Mouse (Mus musculus) lung, postnatal 0 days (tissue): ENCODE measurements around the gene Cpne5. TPM values are rescaled to one million over a fixed set of nuclear protein-coding genes. Genes with fewer than 3 reads are reported as not detected.

Source experiments
- ATAC-seq: fragments of 200-750 bp; cut with Nextera tagmentation; 2 replicates; pipeline ENCODE4 v1.8.0; 2017; ENCODE audit warnings: moderate library complexity
- DNase-seq: peaks from one replicate; pipeline ENCODE4 v3.0.0-alpha.2; 2016; ENCODE audit warnings: low spot score
- H3K27ac ChIP-seq: fragments of 300-500 bp; sonication (generic); 2 replicates; pipeline ENCODE4 v1.5.1; 2014; ENCODE audit warnings: antibody characterized with exemption, mild to moderate bottlenecking, low read length, mixed read lengths
- H3K27me3 ChIP-seq: fragments of 300-500 bp; sonication (generic); replicated peaks from 2 replicates; pipeline ENCODE4 v1.6.1; 2014; ENCODE audit warnings: low read length, mixed read lengths; ENCODE audit not compliant: insufficient read depth
- H3K36me3 ChIP-seq: fragments of 300-500 bp; sonication (generic); 2 replicates; pipeline ENCODE4 v1.6.1; 2014; ENCODE audit warnings: low read length, mixed read lengths; ENCODE audit not compliant: insufficient read depth
- H3K4me1 ChIP-seq: fragments of 300-500 bp; sonication (generic); 2 replicates; pipeline ENCODE4 v1.6.1; 2014; ENCODE audit warnings: antibody characterized with exemption, low read depth, low read length, mixed read lengths; ENCODE audit not compliant: insufficient read depth
- H3K4me2 ChIP-seq: fragments of 300-500 bp; sonication (generic); replicated peaks from 2 replicates; pipeline ENCODE4 v1.6.1; 2014; ENCODE audit warnings: low read depth, mild to moderate bottlenecking, low read length, moderate library complexity, mixed read lengths
- H3K4me3 ChIP-seq: fragments of 300-500 bp; sonication (generic); 2 replicates; pipeline ENCODE4 v1.5.1; 2014; ENCODE audit warnings: low read depth, low read length
- H3K9ac ChIP-seq: fragments of 300-500 bp; sonication (generic); replicated peaks from 2 replicates; pipeline ENCODE4 v1.6.1; 2014; ENCODE audit warnings: low read depth, mild to moderate bottlenecking
- H3K9me3 ChIP-seq: fragments of 300-500 bp; sonication (generic); 2 replicates; pipeline ENCODE4 v1.6.1; 2016; ENCODE audit warnings: low read length, mixed read lengths
- CTCF ChIP-seq: IDR thresholded peaks from 2 replicates; pipeline ENCODE4 v1.5.1; 2016; ENCODE audit warnings: antibody characterized with exemption, mild to moderate bottlenecking
- EP300 ChIP-seq: IDR thresholded peaks from 2 replicates; pipeline ENCODE4 v1.6.1; 2016; ENCODE audit warnings: antibody characterized with exemption, mild to moderate bottlenecking, control low read depth
- WGBS: fragments of 180-500 bp; shearing (Covaris S2); extraction: QIAGEN DNeasy Blood & Tissue Kit; methylation state at CpG from one replicate; pipeline ENCODE4 v1.1.7; 2014; 5-methylcytosine and 5-hydroxymethylcytosine counted together
- polyA plus RNA-seq: library from polyadenylated mRNA; unstranded; fragments of >200 nt; fragmentation: Nextera tagmentation; extraction: Ambion mirVana; gene quantifications from 2 replicates; pipeline ENCODE4 v1.2.1, GENCODE M21; 2015

The Cpne5 gene
- polyA plus RNA-seq, 1 experiment from 2014 or later: 0.57 TPM

DNA sequence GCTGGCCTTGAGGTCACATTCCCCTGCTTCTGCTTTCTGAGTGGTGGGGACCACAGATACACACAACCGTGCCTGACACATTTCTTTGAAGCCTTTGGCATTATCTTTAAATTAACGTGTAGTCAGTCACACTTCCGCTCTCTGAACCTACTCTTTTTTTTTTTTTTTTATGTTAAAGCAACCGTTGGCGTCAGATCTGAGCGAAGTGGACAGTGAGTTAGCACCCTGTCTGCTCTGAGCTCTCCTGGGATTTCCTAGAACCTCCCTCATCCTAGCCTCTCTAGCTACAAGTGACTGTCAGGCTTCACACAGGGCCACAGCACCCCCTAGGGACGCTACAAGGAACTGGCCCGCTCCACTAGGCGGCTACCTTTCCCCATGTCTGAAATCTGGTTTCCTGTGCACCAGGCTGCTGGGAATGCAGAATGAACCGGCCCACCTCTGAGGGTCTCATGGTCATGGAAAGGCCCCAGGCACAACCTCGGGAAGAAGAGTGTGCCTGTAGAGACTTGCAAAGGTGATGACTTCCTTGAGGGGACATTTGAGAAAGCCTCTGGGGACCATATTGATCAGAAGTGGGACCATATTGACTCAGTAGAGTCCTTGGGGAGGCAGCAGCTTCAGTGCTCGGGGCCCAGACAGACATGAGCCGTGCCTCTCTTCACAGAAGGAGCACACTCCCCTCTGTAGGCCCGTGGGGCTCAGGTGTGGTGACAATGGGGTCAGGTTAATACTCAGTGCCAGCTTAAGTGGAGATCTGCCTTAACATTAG lies 66.8 kb downstream of the Cpne5 start:
- ATAC-seq (peak; percentile 79), DNase-seq (peak; percentile 90)
- no peak overlapping the region for H3K4me2 ChIP-seq
- H3K4me1 ChIP-seq: no peaks in the 10 kb centered on the region
- no peaks in the 10 kb centered on the region for H3K36me3 ChIP-seq
- H3K9ac ChIP-seq: no peak overlapping the region
- no peak overlapping the region for H3K4me3 ChIP-seq
- 12% methylated on average over 14 of the region's 14 CpGs for WGBS
- no peaks in the 10 kb centered on the region for H3K27me3 ChIP-seq
- TF ChIP-seq EP300: no peak
- peak; percentile 98 for TF ChIP-seq CTCF
- H3K9me3 ChIP-seq: no peaks in the 10 kb centered on the region
- no peak overlapping the region for H3K27ac ChIP-seq

DNA sequence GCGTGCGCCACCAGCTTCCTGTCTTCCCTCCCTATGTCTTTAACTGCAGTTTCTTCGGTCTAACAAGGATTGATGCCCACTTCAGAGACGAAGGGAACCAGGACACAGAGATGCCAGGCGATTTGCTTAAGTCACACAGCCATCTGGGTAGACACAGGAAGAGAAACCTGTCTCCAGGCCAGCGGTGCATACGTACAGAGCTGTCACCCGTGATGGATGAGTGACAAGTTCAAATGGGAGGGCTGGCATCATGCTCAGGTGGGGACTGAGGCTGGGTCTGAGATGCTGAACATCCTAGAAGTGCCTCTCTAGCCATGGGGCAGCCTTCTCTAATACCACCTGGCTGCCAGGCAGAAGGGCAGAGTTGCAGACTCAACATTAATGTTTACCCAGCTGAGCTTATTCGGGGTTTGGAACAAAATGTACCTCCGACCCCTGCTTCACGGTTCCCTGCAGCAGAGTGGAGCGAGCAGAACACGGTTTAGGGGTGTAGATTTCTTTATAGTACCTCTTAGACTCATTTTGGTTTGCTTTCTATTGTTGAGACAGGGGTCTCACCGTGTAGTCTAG lies 67.5 kb downstream of the Cpne5 start:
- DNase-seq (no peak), ATAC-seq (no peak)
- Histone ChIP-seq H3K4me1 (no peaks in the 10 kb centered on the region), H3K9me3 (no peaks in the 10 kb centered on the region), H3K4me2 (no peak overlapping the region), H3K4me3 (no peak overlapping the region), H3K9ac (no peak overlapping the region), H3K36me3 (no peaks in the 10 kb centered on the region), H3K27me3 (no peaks in the 10 kb centered on the region), H3K27ac (no peak overlapping the region)
- TF ChIP-seq CTCF (no peak), EP300 (no peak)
- WGBS: 57% methylated on average over 14 of the region's 14 CpGs

DNA sequence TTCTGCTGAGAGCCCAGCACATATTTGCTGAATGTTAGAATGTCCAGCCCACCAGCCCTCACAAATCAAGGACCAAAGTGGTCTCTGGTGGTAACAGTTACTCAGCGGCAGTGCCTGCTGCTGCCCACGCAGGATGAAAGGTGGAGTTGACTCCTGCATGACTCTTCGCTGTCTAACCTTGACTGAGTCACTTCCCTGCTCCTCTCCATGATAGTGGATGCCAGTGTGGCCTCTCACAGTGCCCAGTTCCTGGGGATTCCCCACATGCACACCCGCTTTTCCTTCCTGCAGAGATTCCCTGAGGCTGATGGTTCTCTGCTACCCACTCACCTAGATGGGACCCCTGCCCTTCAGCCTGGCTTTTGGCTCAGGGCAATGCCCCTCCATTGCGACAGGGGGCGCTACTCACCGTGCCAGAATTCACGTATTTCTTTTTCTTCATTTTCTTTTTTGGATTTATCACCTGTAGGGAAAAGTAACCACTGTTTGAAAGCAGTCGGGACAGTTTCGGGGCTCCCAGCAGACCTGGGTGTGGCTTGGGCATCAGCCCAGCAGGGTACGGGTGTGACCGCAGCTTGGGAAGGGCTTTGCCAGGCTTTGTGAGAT lies 68.9 kb downstream of the Cpne5 start:
- WGBS: 67% methylated on average over 12 of the region's 12 CpGs
- ATAC-seq (no peak), DNase-seq (no peak)
- Histone ChIP-seq H3K27ac (no peak overlapping the region), H3K4me3 (no peak overlapping the region), H3K36me3 (no peaks in the 10 kb centered on the region), H3K9ac (no peak overlapping the region), H3K4me1 (peaks cover 5% of the 10 kb centered on the region), H3K27me3 (no peaks in the 10 kb centered on the region), H3K4me2 (no peak overlapping the region), H3K9me3 (no peaks in the 10 kb centered on the region)
- peak; percentile 62 for TF ChIP-seq CTCF
- no peak for TF ChIP-seq EP300

DNA sequence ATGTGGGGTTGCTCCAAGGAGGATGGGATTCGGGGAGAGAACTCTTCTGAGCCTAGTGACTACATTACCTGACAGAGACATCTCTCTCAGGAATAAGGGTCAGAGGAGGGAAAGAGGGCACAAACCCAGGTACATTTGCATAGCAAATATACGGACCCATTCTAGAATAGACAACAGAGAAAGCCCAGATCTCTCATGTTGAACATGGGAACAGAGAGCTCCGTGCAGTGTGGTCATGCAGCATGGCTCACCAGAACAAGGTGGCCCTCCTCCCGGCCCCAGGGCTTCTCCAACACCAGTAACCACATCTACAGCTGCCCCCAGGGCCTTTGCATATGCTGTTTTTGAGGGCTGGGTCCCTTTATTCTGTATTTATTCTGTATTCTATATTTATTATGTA lies 69.5 kb downstream of the Cpne5 start:
- Histone ChIP-seq H3K4me3 (no peak overlapping the region), H3K4me1 (peaks cover 5% of the 10 kb centered on the region), H3K9me3 (no peaks in the 10 kb centered on the region), H3K27ac (no peak overlapping the region), H3K27me3 (no peaks in the 10 kb centered on the region), H3K9ac (no peak overlapping the region), H3K4me2 (no peak overlapping the region), H3K36me3 (no peaks in the 10 kb centered on the region)
- DNase-seq (no peak), ATAC-seq (no peak)
- TF ChIP-seq EP300 (no peak), CTCF (no peak)
- 86% methylated on average over 4 of the region's 4 CpGs for WGBS

DNA sequence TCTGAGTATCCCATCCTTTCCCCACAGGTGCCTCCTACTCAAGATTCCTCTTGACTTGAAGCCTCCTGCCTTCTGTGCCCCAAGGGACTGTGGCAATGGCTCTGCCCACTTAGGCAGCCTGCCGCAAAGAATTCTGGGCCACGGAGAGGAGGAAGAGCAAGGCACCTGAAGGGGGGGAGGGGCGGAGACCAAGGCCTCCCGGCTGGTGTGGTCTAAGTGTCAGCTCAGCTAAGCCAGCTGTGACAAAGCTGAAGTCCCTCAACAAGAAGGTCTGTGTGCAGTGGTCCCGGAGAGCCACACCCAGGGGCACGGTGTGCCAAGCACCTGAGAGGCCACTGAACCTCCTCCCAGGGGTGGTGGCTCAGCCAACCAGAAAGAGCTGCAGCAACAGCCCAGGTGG lies 70.6 kb downstream of the Cpne5 start:
- Histone ChIP-seq H3K4me3 (no peak overlapping the region), H3K36me3 (no peaks in the 10 kb centered on the region), H3K27me3 (no peaks in the 10 kb centered on the region), H3K27ac (no peak overlapping the region), H3K4me1 (peaks cover 5% of the 10 kb centered on the region), H3K4me2 (no peak overlapping the region), H3K9me3 (no peaks in the 10 kb centered on the region), H3K9ac (no peak overlapping the region)
- peak; percentile 62 for DNase-seq
- WGBS: 43% methylated on average over 6 of the region's 6 CpGs
- ATAC-seq: 0 out of 2 replicates have a peak, but pooled peaks have one; percentile 4
- no peak for TF ChIP-seq EP300
- TF ChIP-seq CTCF: no peak

DNA sequence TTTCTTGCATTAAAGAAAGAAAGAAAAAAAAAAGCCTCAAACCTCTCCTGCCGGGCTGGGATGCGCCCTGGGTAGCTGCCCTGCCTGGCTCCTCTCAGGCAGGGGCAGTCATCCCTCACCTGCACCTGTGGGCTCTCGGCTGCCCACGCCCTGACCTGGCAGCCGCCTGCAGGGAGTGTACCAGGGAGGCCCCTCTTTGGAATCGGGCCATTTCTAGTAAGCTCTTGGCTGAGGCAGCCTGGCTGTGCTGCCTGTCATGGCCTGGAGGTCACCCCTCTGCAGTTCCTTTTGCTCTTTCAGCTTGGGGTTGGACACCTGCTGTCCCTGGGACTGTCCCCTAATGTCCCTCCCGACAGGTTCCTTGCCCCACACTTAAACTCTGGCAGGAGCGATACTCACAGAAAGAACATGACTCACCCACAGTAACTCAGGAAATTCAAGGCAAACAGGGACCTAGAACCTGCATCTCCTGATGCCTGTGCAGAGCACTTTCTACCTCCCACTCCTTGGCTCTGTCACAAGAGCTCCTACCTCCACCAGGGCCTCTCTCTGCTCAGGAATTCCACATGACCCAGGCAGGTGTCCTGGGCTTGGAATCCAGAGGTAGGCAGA lies 71.9 kb downstream of the Cpne5 start:
- no peaks in the 10 kb centered on the region for H3K27me3 ChIP-seq
- H3K27ac ChIP-seq: no peak overlapping the region
- no peaks in the 10 kb centered on the region for H3K9me3 ChIP-seq
- no peak for TF ChIP-seq CTCF
- TF ChIP-seq EP300: no peak
- no peak overlapping the region for H3K4me3 ChIP-seq
- H3K4me2 ChIP-seq: no peak overlapping the region
- WGBS: 37% methylated on average over 7 of the region's 8 CpGs
- DNase-seq (peak; percentile 29), ATAC-seq (peak; percentile 39; the same call in 1 of the 2 replicates)
- peaks cover 5% of the 10 kb centered on the region for H3K4me1 ChIP-seq
- no peak overlapping the region for H3K9ac ChIP-seq
- no peaks in the 10 kb centered on the region for H3K36me3 ChIP-seq
